ENCODE assay signal across 9 mouse cellular contexts in genomic region chr17:47952368-47953081, GRCm38 (mm10). TPM values are rescaled to one million over a fixed set of nuclear protein-coding genes. Genes with fewer than 3 reads are reported as not detected.
DNase-seq lines count a peak whose midpoint lies in the region; ATAC-seq lines count a peak whose summit lies in the region.
"Had no signal": no experiment of that assay in that cellular context is flagged by ENCODE, and none has a peak within 500 bp of the region (broad histone marks: within the 10 kb centered on the region; RNA-seq: fewer than 3 reads in every experiment).

No protein-coding gene starts in this region.

- peaks cover 3% of the 10 kb centered on the region; the same call in 1 of the 2 replicates for H3K27me3 ChIP-seq in heart, embryonic 11.5 days (ENCODE audit: control insufficient read depth, insufficient read depth, low read length)
- no peaks in the 10 kb centered on the region for H3K27me3 ChIP-seq in forebrain, embryonic 16.5 days (replicated peaks; ENCODE audit: control insufficient read depth, insufficient read depth, low read length)

- peaks cover 25% of the 10 kb centered on the region for H3K4me1 ChIP-seq in heart, embryonic 11.5 days (ENCODE audit: control insufficient read depth, insufficient read depth, low read length)
- H3K4me1 ChIP-seq in forebrain, embryonic 16.5 days (replicated peaks; ENCODE audit: control insufficient read depth, insufficient read depth, low read length) = peaks cover 25% of the 10 kb centered on the region

- no peak for DNase-seq in heart, postnatal 10 days
- peak; percentile 23 for DNase-seq in adrenal gland, postnatal 25 days
- peak; percentile 24 to 69 for DNase-seq in kidney, postnatal 25 days
- DNase-seq in testis, postnatal 14 days (ENCODE audit: low spot score) = no peak
- DNase-seq in adipocyte (ENCODE audit: low spot score) = no peak
- DNase-seq in gastrocnemius, postnatal 10 days = no peak
- DNase-seq: gastrocnemius, postnatal 14 days had no signal

- peak overlapping the region; percentile 28; the same call in 1 of the 2 replicates for H3K9ac ChIP-seq in heart, embryonic 11.5 days (ENCODE audit: low read depth, low read length)
- 0 out of 2 replicates have a peak overlapping the region, but pooled peaks have one; percentile 2 for H3K9ac ChIP-seq in forebrain, embryonic 16.5 days (replicated peaks; ENCODE audit: low read depth, low read length)

- intact Hi-C loops in heart, postnatal 10 days (cut with DNase I) = no loop called here

- 20% methylated on average over 12 of the region's 12 CpGs for WGBS in heart, embryonic 11.5 days (ENCODE audit: insufficient replicate concordance)
- 18% methylated on average over 12 of the region's 12 CpGs for WGBS in forebrain, embryonic 16.5 days

- H3K27ac ChIP-seq in heart, embryonic 11.5 days (ENCODE audit: low read depth, low read length) = no peak overlapping the region
- H3K27ac ChIP-seq in forebrain, embryonic 16.5 days (ENCODE audit: low read length) = peak overlapping the region; percentile 72

- H3K4me2 ChIP-seq in heart, embryonic 11.5 days = no peak overlapping the region
- H3K4me2 ChIP-seq in forebrain, embryonic 16.5 days (ENCODE audit: low read length) = peak overlapping the region; percentile 28; the same call in 1 of the 2 replicates

- no peaks in the 10 kb centered on the region for H3K36me3 ChIP-seq in heart, embryonic 11.5 days (ENCODE audit: control insufficient read depth, insufficient read depth, low read length)
- H3K36me3 ChIP-seq in forebrain, embryonic 16.5 days (ENCODE audit: control insufficient read depth, insufficient read depth) = no peaks in the 10 kb centered on the region

- no peak overlapping the region for H3K4me3 ChIP-seq in heart, embryonic 11.5 days (ENCODE audit: low read depth, low read length)
- H3K4me3 ChIP-seq in forebrain, embryonic 16.5 days (replicated peaks; ENCODE audit: low read length) = no peak overlapping the region

- ATAC-seq in heart, embryonic 11.5 days (replicated peaks; ENCODE audit: insufficient number of reproducible peaks, low FRiP score, low TSS enrichment) = no peak
- ATAC-seq in forebrain, embryonic 16.5 days = peak; percentile 81

- no peaks in the 10 kb centered on the region for H3K9me3 ChIP-seq in heart, embryonic 11.5 days (replicated peaks; ENCODE audit: control insufficient read depth, low read length)
- no peaks in the 10 kb centered on the region for H3K9me3 ChIP-seq in forebrain, embryonic 16.5 days (ENCODE audit: control insufficient read depth, low read length)

RNA-seq across cellular contexts. Expression of gene Foxp4, which starts 28.1 kb away (rescaled TPM):
- polyA plus RNA-seq in heart, embryonic 11.5 days (2014; fragmentation: Nextera tagmentation; extraction: Ambion mirVana) = 15.6 and 21.1 TPM in 2 replicates
- 10 to 100 TPM; 12.3 to 15.9 TPM for total RNA-seq in heart, postnatal 10 days (2021)
- 25.1 and 33.4 TPM in 2 replicates for total RNA-seq in adrenal gland, postnatal 25 days (2021)
- 29.1 and 29.6 TPM in 2 replicates for polyA plus RNA-seq in forebrain, embryonic 16.5 days (2015; fragmentation: Nextera tagmentation; extraction: Ambion mirVana)
- 10 to 100 TPM; 10.2 to 16.1 TPM for total RNA-seq in gastrocnemius, postnatal 10 days (2021)

Comparison
In these comparisons a context has a peak if more than half of its experiments do, and no peak if none do; other contexts are left out.
1. DNase-seq: peak in adrenal gland, postnatal 25 days (single experiment) and kidney, postnatal 25 days (2 of 2); none in heart, postnatal 10 days (0 of 2), testis, postnatal 14 days (single experiment), adipocyte (single experiment) and gastrocnemius, postnatal 10 days (single experiment).